Mouse (Mus musculus): ENCODE results near the gene Map3k14.

GRCm38 (mm10) chr11:103307910-103308309, 40.6 kb upstream of the Map3k14 start:
- no peak for TF ChIP-seq CTCF (IDR thresholded peaks at IDR 0.05; ENCODE audit: low read depth)
- TF ChIP-seq EP300 (IDR thresholded peaks at IDR 0.05; ENCODE audit: low read depth), result no peak
